Mouse (Mus musculus): ENCODE measurements around the gene Tmprss9. TPM values are rescaled to one million over a fixed set of nuclear protein-coding genes. Genes with fewer than 3 reads are reported as not detected.
A peak's percentile ranks its signal among the peaks of the same experiment; 100 is the strongest.

Gene Tmprss9
- total and polyA plus RNA-seq, 2 experiments from 2014 or later, result 0.22 to 0.33 TPM

GRCm38 (mm10) chr10:80832818-80833217 lies 38.8 kb upstream of the Tmprss9 start:
- H3K4me1 ChIP-seq (ENCODE audit: insufficient read depth), result no peaks in the 10 kb centered on the region
- no peak overlapping the region for H3K4me3 ChIP-seq (ENCODE audit: low read depth, low read length)
- WGBS, result 45% methylated on average over 7 of the region's 7 CpGs
- peaks cover 40% of the 10 kb centered on the region for H3K36me3 ChIP-seq (ENCODE audit: insufficient read depth)
- no peak overlapping the region for H3K4me2 ChIP-seq (ENCODE audit: low read depth)
- DNase-seq (no peak), ATAC-seq (no peak)
- H3K27ac ChIP-seq (ENCODE audit: low read depth, low read length), result no peak overlapping the region
- no peak overlapping the region for H3K9ac ChIP-seq
- no peaks in the 10 kb centered on the region for H3K9me3 ChIP-seq (ENCODE audit: low read length)
- no peaks in the 10 kb centered on the region for H3K27me3 ChIP-seq (ENCODE audit: insufficient read depth, low read length)
- no peak for TF ChIP-seq CTCF (IDR thresholded peaks at IDR 0.05; ENCODE audit: low read depth)

GRCm38 (mm10) chr10:80835617-80836016 lies 36.0 kb upstream of the Tmprss9 start:
- Histone ChIP-seq H3K9me3 (ENCODE audit: low read length) (no peaks in the 10 kb centered on the region), H3K36me3 (ENCODE audit: insufficient read depth) (peaks cover 23% of the 10 kb centered on the region), H3K4me3 (ENCODE audit: low read depth, low read length) (no peak overlapping the region), H3K9ac (no peak overlapping the region), H3K27me3 (ENCODE audit: insufficient read depth, low read length) (no peaks in the 10 kb centered on the region), H3K4me1 (ENCODE audit: insufficient read depth) (no peaks in the 10 kb centered on the region), H3K4me2 (ENCODE audit: low read depth) (no peak overlapping the region), H3K27ac (ENCODE audit: low read depth, low read length) (no peak overlapping the region)
- WGBS, result 63% methylated on average over 30 of the region's 30 CpGs
- DNase-seq (no peak), ATAC-seq (0 out of 2 replicates have a peak, but pooled peaks have one; percentile 11)
- no peak for TF ChIP-seq CTCF (IDR thresholded peaks at IDR 0.05; ENCODE audit: low read depth)

- WGBS, result 43% methylated on average over 7 of the region's 7 CpGs
- no peaks in the 10 kb centered on the region for H3K27me3 ChIP-seq (ENCODE audit: insufficient read depth, low read length)
- H3K4me3 ChIP-seq (ENCODE audit: low read depth, low read length), result no peak overlapping the region
- no peak overlapping the region for H3K4me2 ChIP-seq (ENCODE audit: low read depth)
- peak; percentile 23 for DNase-seq
- peaks cover 19% of the 10 kb centered on the region for H3K36me3 ChIP-seq (ENCODE audit: insufficient read depth)
- ATAC-seq, result no peak
- no peak for TF ChIP-seq CTCF (IDR thresholded peaks at IDR 0.05; ENCODE audit: low read depth)
- no peak overlapping the region for H3K27ac ChIP-seq (ENCODE audit: low read depth, low read length)
- H3K9ac ChIP-seq, result no peak overlapping the region
- H3K4me1 ChIP-seq (ENCODE audit: insufficient read depth), result no peaks in the 10 kb centered on the region
- H3K9me3 ChIP-seq (ENCODE audit: low read length), result no peaks in the 10 kb centered on the region
Measured at GRCm38 (mm10) chr10:80836949-80837379, 34.7 kb upstream of the Tmprss9 start.

DNA sequence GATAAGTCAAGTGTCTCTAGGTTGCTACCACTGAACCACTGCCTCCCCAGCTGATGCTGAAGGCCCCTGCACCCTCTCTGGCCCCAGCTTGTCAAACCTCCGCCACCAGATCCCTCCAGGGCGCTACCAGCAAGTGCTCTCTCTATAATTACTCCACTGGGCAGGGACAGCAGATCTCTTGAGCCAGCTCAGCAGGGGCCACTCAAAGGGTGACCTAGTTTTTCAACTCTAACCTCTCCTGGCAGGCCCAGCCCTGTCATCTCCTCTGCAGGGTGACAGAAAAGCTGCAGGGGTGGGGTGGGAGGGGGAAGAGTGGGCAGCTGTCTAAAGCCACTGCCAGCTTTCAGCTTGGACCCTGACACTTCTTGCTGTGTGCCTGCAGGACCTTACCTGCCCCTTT lies 33.8 kb upstream of the Tmprss9 start:
- H3K36me3 ChIP-seq (ENCODE audit: insufficient read depth), result peaks cover 19% of the 10 kb centered on the region
- no peaks in the 10 kb centered on the region for H3K9me3 ChIP-seq (ENCODE audit: low read length)
- ATAC-seq (no peak), DNase-seq (no peak)
- 18% methylated on average over 2 of the region's 2 CpGs for WGBS
- H3K4me1 ChIP-seq (ENCODE audit: insufficient read depth), result no peaks in the 10 kb centered on the region
- H3K9ac ChIP-seq, result no peak overlapping the region
- H3K4me3 ChIP-seq (ENCODE audit: low read depth, low read length), result no peak overlapping the region
- H3K27ac ChIP-seq (ENCODE audit: low read depth, low read length), result no peak overlapping the region
- no peak for TF ChIP-seq CTCF (IDR thresholded peaks at IDR 0.05; ENCODE audit: low read depth)
- no peak overlapping the region for H3K4me2 ChIP-seq (ENCODE audit: low read depth)
- H3K27me3 ChIP-seq (ENCODE audit: insufficient read depth, low read length), result no peaks in the 10 kb centered on the region

DNA sequence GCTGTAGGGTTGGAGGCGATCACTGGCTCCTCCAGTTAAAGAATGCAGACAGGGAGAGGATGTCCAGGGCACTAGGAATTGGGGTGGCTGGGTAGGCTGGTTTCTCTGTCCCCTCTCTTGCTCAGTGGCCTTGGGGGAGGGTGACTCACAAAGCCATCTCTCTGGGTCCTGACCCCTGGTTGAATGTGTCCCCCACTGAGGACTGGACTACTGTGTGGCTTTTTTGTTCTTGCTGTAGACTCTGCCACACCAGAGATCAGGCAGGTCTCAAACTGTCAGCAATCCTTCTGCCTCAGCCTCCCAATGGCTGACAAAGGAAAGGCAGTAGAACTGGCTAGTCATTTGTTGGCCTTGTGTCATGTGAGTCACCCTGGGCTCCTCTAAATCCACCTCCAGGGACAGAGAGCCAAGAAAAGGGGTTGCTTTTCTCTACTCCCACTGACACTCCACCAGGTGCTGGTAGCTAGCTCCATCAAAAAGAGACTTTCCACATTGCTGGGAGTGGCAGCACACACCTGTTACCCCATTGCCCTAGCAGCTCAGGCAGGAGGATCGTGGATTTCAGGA lies 33.2 kb upstream of the Tmprss9 start:
- Histone ChIP-seq H3K4me1 (ENCODE audit: insufficient read depth) (0 out of 2 replicates have a peak, but pooled peaks cover 3% of the 10 kb centered on the region), H3K4me2 (ENCODE audit: low read depth) (no peak overlapping the region), H3K4me3 (ENCODE audit: low read depth, low read length) (no peak overlapping the region), H3K9ac (no peak overlapping the region), H3K9me3 (ENCODE audit: low read length) (no peaks in the 10 kb centered on the region), H3K36me3 (ENCODE audit: insufficient read depth) (peaks cover 16% of the 10 kb centered on the region; the same call in 1 of the 2 replicates), H3K27me3 (ENCODE audit: insufficient read depth, low read length) (no peaks in the 10 kb centered on the region), H3K27ac (ENCODE audit: low read depth, low read length) (no peak overlapping the region)
- ATAC-seq (no peak), DNase-seq (no peak)
- 72% methylated on average over 2 of the region's 2 CpGs for WGBS
- no peak for TF ChIP-seq CTCF (IDR thresholded peaks at IDR 0.05; ENCODE audit: low read depth)

GRCm38 (mm10) chr10:80839848-80840247 lies 31.8 kb upstream of the Tmprss9 start:
- Histone ChIP-seq H3K4me3 (ENCODE audit: low read depth, low read length) (no peak overlapping the region), H3K27ac (ENCODE audit: low read depth, low read length) (no peak overlapping the region), H3K27me3 (ENCODE audit: insufficient read depth, low read length) (no peaks in the 10 kb centered on the region), H3K4me1 (ENCODE audit: insufficient read depth) (0 out of 2 replicates have a peak, but pooled peaks cover 3% of the 10 kb centered on the region), H3K4me2 (ENCODE audit: low read depth) (no peak overlapping the region), H3K36me3 (ENCODE audit: insufficient read depth) (0 out of 2 replicates have a peak, but pooled peaks cover 7% of the 10 kb centered on the region), H3K9me3 (ENCODE audit: low read length) (no peaks in the 10 kb centered on the region), H3K9ac (no peak overlapping the region)
- ATAC-seq (no peak), DNase-seq (no peak)
- no peak for TF ChIP-seq CTCF (IDR thresholded peaks at IDR 0.05; ENCODE audit: low read depth)
- 59% methylated on average over 6 of the region's 6 CpGs for WGBS

DNA sequence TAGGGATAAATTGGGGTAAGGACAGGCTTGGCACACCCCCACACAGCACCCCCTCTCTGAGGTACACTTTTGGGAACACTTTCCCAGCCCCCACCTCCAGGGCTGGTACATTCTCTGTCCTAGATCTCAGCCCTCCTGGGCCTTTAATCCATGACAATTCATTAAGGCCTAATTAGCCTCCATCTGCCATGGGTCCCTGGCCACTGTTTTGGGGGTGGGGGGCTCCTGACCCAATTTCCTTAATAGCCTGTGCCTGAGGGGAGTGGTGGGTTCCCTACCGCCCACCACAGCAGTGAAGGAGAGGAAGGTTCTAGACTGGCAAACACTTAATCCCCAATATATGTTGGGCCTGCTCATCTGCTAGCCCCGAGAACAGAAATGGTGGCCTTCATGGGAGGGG lies 30.0 kb upstream of the Tmprss9 start:
- H3K9ac ChIP-seq, result no peak overlapping the region
- DNase-seq (no peak), ATAC-seq (no peak)
- no peak overlapping the region for H3K27ac ChIP-seq (ENCODE audit: low read depth, low read length)
- no peak for TF ChIP-seq CTCF (IDR thresholded peaks at IDR 0.05; ENCODE audit: low read depth)
- no peaks in the 10 kb centered on the region for H3K36me3 ChIP-seq (ENCODE audit: insufficient read depth)
- WGBS, result 68% methylated on average over 2 of the region's 2 CpGs
- H3K4me1 ChIP-seq (ENCODE audit: insufficient read depth), result 0 out of 2 replicates have a peak, but pooled peaks cover 3% of the 10 kb centered on the region
- no peak overlapping the region for H3K4me3 ChIP-seq (ENCODE audit: low read depth, low read length)
- no peak overlapping the region for H3K4me2 ChIP-seq (ENCODE audit: low read depth)
- no peaks in the 10 kb centered on the region for H3K27me3 ChIP-seq (ENCODE audit: insufficient read depth, low read length)
- H3K9me3 ChIP-seq (ENCODE audit: low read length), result no peaks in the 10 kb centered on the region
